Mouse (Mus musculus): ENCODE measurements at regions not wholly inside any gene's neighbourhood (a gene's known extent, or its start where the extent isn't known, plus 50 kb on each side); places are given as distances from the start of the nearest gene placed in this dataset.

DNA sequence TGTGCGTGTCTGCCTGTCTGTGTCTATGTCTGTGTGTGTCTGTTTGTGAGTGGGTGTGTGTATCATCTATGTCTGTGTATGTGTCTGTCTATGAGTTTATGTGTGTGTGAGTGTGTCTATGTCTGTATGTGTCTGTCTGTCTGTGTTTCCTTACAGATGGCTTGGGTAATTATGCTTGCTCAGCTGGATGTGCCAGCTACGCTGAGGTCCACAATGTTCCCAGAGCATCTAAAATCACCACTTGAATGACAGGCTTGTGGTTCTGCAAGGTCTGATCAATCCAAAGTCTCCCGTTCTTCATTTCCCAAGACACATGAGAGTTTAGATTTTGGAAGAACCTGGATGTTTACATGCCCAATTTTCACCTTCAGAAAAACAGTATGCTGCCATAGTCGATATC is 573.2 kb downstream of the Nfib start:
- Histone ChIP-seq H3K4me1 (ENCODE audit: control insufficient read depth, insufficient read depth, insufficient read length) (no peaks in the 10 kb centered on the region), H3K27me3 (ENCODE audit: control insufficient read depth, insufficient read depth, low read length) (no peaks in the 10 kb centered on the region), H3K4me3 (ENCODE audit: extremely low read depth, insufficient read depth, insufficient read length) (no peak overlapping the region), H3K36me3 (ENCODE audit: control insufficient read depth, insufficient read depth, low read length) (no peaks in the 10 kb centered on the region), H3K27ac (ENCODE audit: insufficient read depth, low read length) (no peak overlapping the region)
- TF ChIP-seq CTCF (IDR thresholded peaks at IDR 0.05; ENCODE audit: extremely low read depth, insufficient read depth, insufficient read length, insufficient replicate concordance): no peak
- TF ChIP-seq POLR2A (IDR thresholded peaks at IDR 0.05; ENCODE audit: low read depth, low read length): no peak
- WGBS: 87% methylated on average over 4 of the region's 4 CpGs
- DNase-seq (ENCODE audit: low read depth in 1 of 2, low spot score in 2 of 2): no peak

- Histone ChIP-seq H3K4me1 (ENCODE audit: control insufficient read depth, insufficient read depth, insufficient read length) (no peaks in the 10 kb centered on the region), H3K27ac (ENCODE audit: insufficient read depth, low read length) (no peak overlapping the region), H3K4me3 (ENCODE audit: extremely low read depth, insufficient read depth, insufficient read length) (no peak overlapping the region), H3K27me3 (ENCODE audit: control insufficient read depth, insufficient read depth, low read length) (no peaks in the 10 kb centered on the region), H3K36me3 (ENCODE audit: control insufficient read depth, insufficient read depth, low read length) (no peaks in the 10 kb centered on the region)
- 81% methylated on average over 1 of the region's 1 CpGs for WGBS
- DNase-seq (ENCODE audit: low read depth in 1 of 2, low spot score in 2 of 2): no peak
- TF ChIP-seq POLR2A (IDR thresholded peaks at IDR 0.05; ENCODE audit: low read depth, low read length) (no peak), CTCF (IDR thresholded peaks at IDR 0.05; ENCODE audit: extremely low read depth, insufficient read depth, insufficient read length, insufficient replicate concordance) (no peak)
These were observed 576.1 kb downstream of the Nfib start for GRCm38 (mm10) chr4:82129471-82129870.

GRCm38 (mm10) chr4:82123733-82124132 is 581.8 kb downstream of the Nfib start:
- Histone ChIP-seq H3K27ac (ENCODE audit: insufficient read depth, low read length) (no peak overlapping the region), H3K4me3 (ENCODE audit: extremely low read depth, insufficient read depth, insufficient read length) (no peak overlapping the region), H3K4me1 (ENCODE audit: control insufficient read depth, insufficient read depth, insufficient read length) (no peaks in the 10 kb centered on the region), H3K27me3 (ENCODE audit: control insufficient read depth, insufficient read depth, low read length) (no peaks in the 10 kb centered on the region), H3K36me3 (ENCODE audit: control insufficient read depth, insufficient read depth, low read length) (no peaks in the 10 kb centered on the region)
- 80% methylated on average over 5 of the region's 5 CpGs for WGBS
- no peak for TF ChIP-seq CTCF (IDR thresholded peaks at IDR 0.05; ENCODE audit: extremely low read depth, insufficient read depth, insufficient read length, insufficient replicate concordance)
- TF ChIP-seq POLR2A (IDR thresholded peaks at IDR 0.05; ENCODE audit: low read depth, low read length): no peak
- DNase-seq (ENCODE audit: low read depth in 1 of 2, low spot score in 2 of 2): no peak

GRCm38 (mm10) chr4:82123101-82123500 is 582.4 kb downstream of the Nfib start:
- no peaks in the 10 kb centered on the region for H3K4me1 ChIP-seq (ENCODE audit: control insufficient read depth, insufficient read depth, insufficient read length)
- 88% methylated on average over 1 of the region's 1 CpGs for WGBS
- no peak overlapping the region for H3K27ac ChIP-seq (ENCODE audit: insufficient read depth, low read length)
- H3K36me3 ChIP-seq (ENCODE audit: control insufficient read depth, insufficient read depth, low read length): no peaks in the 10 kb centered on the region
- no peak overlapping the region for H3K4me3 ChIP-seq (ENCODE audit: extremely low read depth, insufficient read depth, insufficient read length)
- DNase-seq (ENCODE audit: low read depth in 1 of 2, low spot score in 2 of 2): no peak
- TF ChIP-seq POLR2A (IDR thresholded peaks at IDR 0.05; ENCODE audit: low read depth, low read length): no peak
- no peak for TF ChIP-seq CTCF (IDR thresholded peaks at IDR 0.05; ENCODE audit: extremely low read depth, insufficient read depth, insufficient read length, insufficient replicate concordance)
- no peaks in the 10 kb centered on the region for H3K27me3 ChIP-seq (ENCODE audit: control insufficient read depth, insufficient read depth, low read length)

GRCm38 (mm10) chr4:82120796-82121195 is 584.8 kb downstream of the Nfib start:
- TF ChIP-seq CTCF (IDR thresholded peaks at IDR 0.05; ENCODE audit: extremely low read depth, insufficient read depth, insufficient read length, insufficient replicate concordance): no peak
- no peak for TF ChIP-seq POLR2A (IDR thresholded peaks at IDR 0.05; ENCODE audit: low read depth, low read length)
- H3K4me1 ChIP-seq (ENCODE audit: control insufficient read depth, insufficient read depth, insufficient read length): no peaks in the 10 kb centered on the region
- H3K4me3 ChIP-seq (ENCODE audit: extremely low read depth, insufficient read depth, insufficient read length): no peak overlapping the region
- WGBS: 82% methylated on average over 4 of the region's 4 CpGs
- no peak for DNase-seq (ENCODE audit: low read depth in 1 of 2, low spot score in 2 of 2)
- H3K36me3 ChIP-seq (ENCODE audit: control insufficient read depth, insufficient read depth, low read length): no peaks in the 10 kb centered on the region
- no peaks in the 10 kb centered on the region for H3K27me3 ChIP-seq (ENCODE audit: control insufficient read depth, insufficient read depth, low read length)
- no peak overlapping the region for H3K27ac ChIP-seq (ENCODE audit: insufficient read depth, low read length)

GRCm38 (mm10) chr4:82120326-82120725 is 585.2 kb downstream of the Nfib start:
- no peak overlapping the region for H3K4me3 ChIP-seq (ENCODE audit: extremely low read depth, insufficient read depth, insufficient read length)
- no peak for DNase-seq (ENCODE audit: low read depth in 1 of 2, low spot score in 2 of 2)
- H3K4me1 ChIP-seq (ENCODE audit: control insufficient read depth, insufficient read depth, insufficient read length): no peaks in the 10 kb centered on the region
- no peaks in the 10 kb centered on the region for H3K27me3 ChIP-seq (ENCODE audit: control insufficient read depth, insufficient read depth, low read length)
- no peak overlapping the region for H3K27ac ChIP-seq (ENCODE audit: insufficient read depth, low read length)
- H3K36me3 ChIP-seq (ENCODE audit: control insufficient read depth, insufficient read depth, low read length): no peaks in the 10 kb centered on the region
- WGBS: 61% methylated on average over 1 of the region's 1 CpGs
- TF ChIP-seq POLR2A (IDR thresholded peaks at IDR 0.05; ENCODE audit: low read depth, low read length): no peak
- TF ChIP-seq CTCF (IDR thresholded peaks at IDR 0.05; ENCODE audit: extremely low read depth, insufficient read depth, insufficient read length, insufficient replicate concordance): no peak

- Histone ChIP-seq H3K27ac (ENCODE audit: insufficient read depth, low read length) (no peak overlapping the region), H3K4me3 (ENCODE audit: extremely low read depth, insufficient read depth, insufficient read length) (no peak overlapping the region), H3K27me3 (ENCODE audit: control insufficient read depth, insufficient read depth, low read length) (no peaks in the 10 kb centered on the region), H3K4me1 (ENCODE audit: control insufficient read depth, insufficient read depth, insufficient read length) (no peaks in the 10 kb centered on the region), H3K36me3 (ENCODE audit: control insufficient read depth, insufficient read depth, low read length) (no peaks in the 10 kb centered on the region)
- WGBS: 86% methylated on average over 1 of the region's 1 CpGs
- DNase-seq (ENCODE audit: low read depth in 1 of 2, low spot score in 2 of 2): no peak
- no peak for TF ChIP-seq POLR2A (IDR thresholded peaks at IDR 0.05; ENCODE audit: low read depth, low read length)
- TF ChIP-seq CTCF (IDR thresholded peaks at IDR 0.05; ENCODE audit: extremely low read depth, insufficient read depth, insufficient read length, insufficient replicate concordance): no peak
These were observed 603.7 kb downstream of the Nfib start for GRCm38 (mm10) chr4:82101837-82102236.

All from spleen, adult 2 months (tissue).